Comparison of ENCODE assay signal across 9 mouse cellular contexts in genomic region chr9:92412045-92412444, GRCm38 (mm10). TPM values are rescaled to one million over a fixed set of nuclear protein-coding genes. Genes with fewer than 3 reads are reported as not detected.
DNase-seq lines count a peak whose midpoint lies in the region; ATAC-seq and TF ChIP-seq lines count a peak whose summit lies in the region.
"Had no signal": no experiment of that assay in that cellular context is flagged by ENCODE, and none has a peak within 500 bp of the region (broad histone marks: within the 10 kb centered on the region; RNA-seq: fewer than 3 reads in every experiment).

No protein-coding gene starts in this region.

- H3K9me3 ChIP-seq in heart, embryonic 10.5 days = no peaks in the 10 kb centered on the region
- no peaks in the 10 kb centered on the region for H3K9me3 ChIP-seq in stomach, embryonic 14.5 days (ENCODE audit: control insufficient read depth, low read depth, low read length)
- H3K9me3 ChIP-seq in stomach, postnatal 0 days (ENCODE audit: control insufficient read depth, low read length) = no peaks in the 10 kb centered on the region
- no peaks in the 10 kb centered on the region for H3K9me3 ChIP-seq in limb, embryonic 15.5 days
- H3K9me3 ChIP-seq in midbrain, embryonic 11.5 days (ENCODE audit: control insufficient read depth, low read length) = no peaks in the 10 kb centered on the region

- H3K27ac ChIP-seq in heart, embryonic 10.5 days = no peak overlapping the region
- H3K27ac ChIP-seq in stomach, embryonic 14.5 days (ENCODE audit: low read length) = no peak overlapping the region
- no peak overlapping the region for H3K27ac ChIP-seq in stomach, postnatal 0 days (replicated peaks)
- peak overlapping the region; percentile 22; the same call in 1 of the 2 replicates for H3K27ac ChIP-seq in limb, embryonic 15.5 days
- H3K27ac ChIP-seq in midbrain, embryonic 11.5 days (ENCODE audit: low read depth, low read length) = no peak overlapping the region

- 0 out of 2 replicates have a peak, but pooled peaks have one; percentile 46 for ATAC-seq in stomach, embryonic 14.5 days (ENCODE audit: insufficient number of reproducible peaks, insufficient read depth, low FRiP score, low read depth)
- no peak for ATAC-seq in stomach, postnatal 0 days (ENCODE audit: low FRiP score, low TSS enrichment)
- ATAC-seq in limb, embryonic 15.5 days (ENCODE audit: insufficient number of reproducible peaks, low FRiP score, low TSS enrichment, low read depth) = no peak
- ATAC-seq in midbrain, embryonic 11.5 days (ENCODE audit: low FRiP score) = no peak
- ATAC-seq in megakaryocyte, adult 5-6 weeks (ENCODE audit: poor library complexity, severe bottlenecking) = no peak
- ATAC-seq: CD4-positive, CD25-positive, alpha-beta regulatory T cell, adult 4 months had no signal

- no peak overlapping the region for H3K4me3 ChIP-seq in heart, embryonic 10.5 days
- H3K4me3 ChIP-seq in stomach, embryonic 14.5 days (ENCODE audit: low read depth, low read length) = no peak overlapping the region
- H3K4me3 ChIP-seq in stomach, postnatal 0 days (ENCODE audit: low read depth, low read length) = no peak overlapping the region
- no peak overlapping the region for H3K4me3 ChIP-seq in limb, embryonic 15.5 days
- H3K4me3 ChIP-seq in midbrain, embryonic 11.5 days (ENCODE audit: low read depth, low read length) = no peak overlapping the region

- WGBS in heart, embryonic 10.5 days = 84% methylated on average over 2 of the region's 2 CpGs
- 74% methylated on average over 2 of the region's 2 CpGs for WGBS in stomach, embryonic 14.5 days
- WGBS in stomach, postnatal 0 days = 44% methylated on average over 2 of the region's 2 CpGs
- WGBS in limb, embryonic 15.5 days = 44% methylated on average over 2 of the region's 2 CpGs
- 93% methylated on average over 2 of the region's 2 CpGs for WGBS in midbrain, embryonic 11.5 days

- H3K36me3 ChIP-seq in heart, embryonic 10.5 days = no peaks in the 10 kb centered on the region
- H3K36me3 ChIP-seq in stomach, embryonic 14.5 days (ENCODE audit: control insufficient read depth, insufficient read depth, low read length) = no peaks in the 10 kb centered on the region
- H3K36me3 ChIP-seq in stomach, postnatal 0 days (ENCODE audit: control insufficient read depth, insufficient read depth, low read length) = no peaks in the 10 kb centered on the region
- no peaks in the 10 kb centered on the region for H3K36me3 ChIP-seq in limb, embryonic 15.5 days
- no peaks in the 10 kb centered on the region for H3K36me3 ChIP-seq in midbrain, embryonic 11.5 days (ENCODE audit: control insufficient read depth, insufficient read depth, low read length)

- DNase-seq in heart, adult 18-20 months = peak; percentile 69 to 82
- DNase-seq in heart, embryonic 10.5 days (ENCODE audit: low spot score) = no peak
- DNase-seq in stomach, postnatal 0 days (ENCODE audit: low spot score) = no peak
- no peak for DNase-seq in thymus, postnatal 0 days (ENCODE audit: low spot score)
- DNase-seq in midbrain, embryonic 11.5 days (ENCODE audit: low spot score, missing footprints) = no peak

- no peak for TF ChIP-seq CTCF in stomach, postnatal 0 days (IDR thresholded peaks at IDR 0.05; ENCODE audit: low read depth)

- TF ChIP-seq EP300 in stomach, postnatal 0 days (optimal IDR thresholded peaks at IDR 0.05) = no peak

- H3K9ac ChIP-seq in stomach, embryonic 14.5 days (replicated peaks; ENCODE audit: low read depth, low read length) = no peak overlapping the region
- H3K9ac ChIP-seq in stomach, postnatal 0 days (ENCODE audit: low read length) = no peak overlapping the region
- H3K9ac ChIP-seq in limb, embryonic 15.5 days = no peak overlapping the region
- H3K9ac ChIP-seq in midbrain, embryonic 11.5 days (ENCODE audit: low read length) = no peak overlapping the region

- no peak overlapping the region for H3K4me2 ChIP-seq in stomach, embryonic 14.5 days (replicated peaks; ENCODE audit: low read depth, low read length)
- H3K4me2 ChIP-seq in stomach, postnatal 0 days (replicated peaks; ENCODE audit: low read depth) = no peak overlapping the region
- no peak overlapping the region for H3K4me2 ChIP-seq in limb, embryonic 15.5 days
- no peak overlapping the region for H3K4me2 ChIP-seq in midbrain, embryonic 11.5 days

- no peaks in the 10 kb centered on the region for H3K27me3 ChIP-seq in heart, embryonic 10.5 days (ENCODE audit: insufficient read depth, poor library complexity, severe bottlenecking)
- no peaks in the 10 kb centered on the region for H3K27me3 ChIP-seq in stomach, embryonic 14.5 days (ENCODE audit: control insufficient read depth, insufficient read depth, low read length)
- no peaks in the 10 kb centered on the region for H3K27me3 ChIP-seq in stomach, postnatal 0 days (ENCODE audit: control insufficient read depth, insufficient read depth, low read length)
- H3K27me3 ChIP-seq in limb, embryonic 15.5 days = no peaks in the 10 kb centered on the region
- no peaks in the 10 kb centered on the region for H3K27me3 ChIP-seq in midbrain, embryonic 11.5 days (ENCODE audit: control insufficient read depth, insufficient read depth, low read length)

- H3K4me1 ChIP-seq in heart, embryonic 10.5 days = no peaks in the 10 kb centered on the region
- H3K4me1 ChIP-seq in stomach, embryonic 14.5 days (ENCODE audit: control insufficient read depth, insufficient read depth, low read length) = no peaks in the 10 kb centered on the region
- no peaks in the 10 kb centered on the region for H3K4me1 ChIP-seq in stomach, postnatal 0 days (replicated peaks; ENCODE audit: control insufficient read depth, insufficient read depth)
- no peaks in the 10 kb centered on the region for H3K4me1 ChIP-seq in limb, embryonic 15.5 days
- no peaks in the 10 kb centered on the region for H3K4me1 ChIP-seq in midbrain, embryonic 11.5 days (ENCODE audit: control insufficient read depth, insufficient read depth, low read length)

RNA-seq across cellular contexts. Expression of gene Plscr4, which starts 45.1 kb away (rescaled TPM):
- 1 to 10 TPM; 5.7 to 8.6 TPM for total RNA-seq in heart, adult 18-20 months (2021)
- polyA plus RNA-seq in heart, embryonic 10.5 days (2016; fragmentation: Nextera tagmentation; extraction: Ambion mirVana) = 1.0 and 1.3 TPM in 2 replicates
- 12.1 and 13.2 TPM in 2 replicates for polyA plus RNA-seq in stomach, embryonic 14.5 days (2014; fragmentation: Nextera tagmentation; extraction: Ambion mirVana)
- 9.2 and 9.8 TPM in 2 replicates for polyA plus RNA-seq in stomach, postnatal 0 days (2015; fragmentation: Nextera tagmentation; extraction: Ambion mirVana)
- polyA plus RNA-seq in limb, embryonic 15.5 days (2015; fragmentation: Nextera tagmentation; extraction: Ambion mirVana) = 3.5 and 4.5 TPM in 2 replicates
- polyA plus RNA-seq in thymus, postnatal 0 days (2015; fragmentation: Nextera tagmentation; extraction: Ambion mirVana) = 1.1 and 1.6 TPM in 2 replicates
- polyA plus RNA-seq in midbrain, embryonic 11.5 days (2014; fragmentation: Nextera tagmentation; extraction: Ambion mirVana) = 1.1 and 1.2 TPM in 2 replicates
- 0.25 and 0.48 TPM in 2 replicates for total RNA-seq in megakaryocyte, adult 5-6 weeks (2015)
- total RNA-seq in megakaryocyte, adult 5-6 weeks (2017) = 0.22 and 0.53 TPM in 2 replicates

Comparison
In these comparisons a context has a peak if more than half of its experiments do, and no peak if none do; other contexts are left out.
1. DNase-seq: peak in heart, adult 18-20 months (2 of 2); none in heart, embryonic 10.5 days (single experiment), stomach, postnatal 0 days (single experiment), thymus, postnatal 0 days (single experiment) and midbrain, embryonic 11.5 days (single experiment).